Mouse (Mus musculus) stomach, postnatal 0 days (tissue): Measurements from ENCODE around the gene Atp13a3. TPM values are rescaled to one million over a fixed set of nuclear protein-coding genes. Genes with fewer than 3 reads are reported as not detected.

Experiments
- ATAC-seq: fragments of 200-750 bp; cut with Nextera tagmentation; 2 replicates; pipeline ENCODE4 v1.8.0; 2017; ENCODE audit not compliant: low FRiP score, low TSS enrichment
- DNase-seq: peaks from one replicate; pipeline ENCODE4 v3.0.0-alpha.2; 2016; ENCODE audit warnings: low spot score
- H3K27ac ChIP-seq: fragments of 300-500 bp; sonication (generic); replicated peaks from 2 replicates; pipeline ENCODE4 v1.5.1; 2014; ENCODE audit warnings: mild to moderate bottlenecking, control low read depth
- H3K27me3 ChIP-seq: fragments of 300-500 bp; sonication (generic); 2 replicates; pipeline ENCODE4 v1.6.1; 2014; ENCODE audit warnings: low read length; ENCODE audit not compliant: control insufficient read depth, insufficient read depth
- H3K36me3 ChIP-seq: fragments of 300-500 bp; sonication (generic); 2 replicates; pipeline ENCODE4 v1.6.1; 2014; ENCODE audit warnings: low read length, mixed read lengths; ENCODE audit not compliant: control insufficient read depth, insufficient read depth
- H3K4me1 ChIP-seq: fragments of 300-500 bp; sonication (generic); replicated peaks from 2 replicates; pipeline ENCODE4 v1.6.1; 2014; ENCODE audit warnings: antibody characterized with exemption; ENCODE audit not compliant: control insufficient read depth, insufficient read depth
- H3K4me2 ChIP-seq: fragments of 300-500 bp; sonication (generic); replicated peaks from 2 replicates; pipeline ENCODE4 v1.6.1; 2014; ENCODE audit warnings: low read depth, mild to moderate bottlenecking, control low read depth, moderate library complexity
- H3K4me3 ChIP-seq: fragments of 300-500 bp; sonication (generic); 2 replicates; pipeline ENCODE4 v1.5.1; 2014; ENCODE audit warnings: low read depth, low read length, control low read depth
- H3K9ac ChIP-seq: fragments of 300-500 bp; sonication (generic); 2 replicates; pipeline ENCODE4 v1.6.1; 2014; ENCODE audit warnings: mild to moderate bottlenecking, low read length, control low read depth, mixed read lengths
- H3K9me3 ChIP-seq: fragments of 300-500 bp; sonication (generic); 2 replicates; pipeline ENCODE4 v1.6.1; 2016; ENCODE audit warnings: low read length; ENCODE audit not compliant: control insufficient read depth
- CTCF ChIP-seq: IDR thresholded peaks from 2 replicates; pipeline ENCODE4 v1.5.1; 2016; ENCODE audit warnings: antibody characterized with exemption, low read depth, mild to moderate bottlenecking, moderate library complexity
- EP300 ChIP-seq: optimal IDR thresholded peaks from 2 replicates; pipeline ENCODE3; 2016; ENCODE audit warnings: antibody characterized with exemption
- WGBS: fragments of 180-500 bp; shearing (Covaris S2); extraction: QIAGEN DNeasy Blood & Tissue Kit; methylation state at CpG from one replicate; pipeline ENCODE4 v1.1.7; 2014; 5-methylcytosine and 5-hydroxymethylcytosine counted together
- polyA plus RNA-seq: library from polyadenylated mRNA; unstranded; fragments of >200 nt; fragmentation: Nextera tagmentation; extraction: Ambion mirVana; gene quantifications from 2 replicates; pipeline ENCODE4 v1.2.1, GENCODE M21; 2015

Atp13a3 gene
- polyA plus RNA-seq, 1 experiment from 2014 or later: 7.7 TPM

- Histone ChIP-seq H3K9me3 (no peaks in the 10 kb centered on the region), H3K4me1 (no peaks in the 10 kb centered on the region), H3K36me3 (no peaks in the 10 kb centered on the region), H3K9ac (no peak overlapping the region), H3K4me3 (no peak overlapping the region), H3K27me3 (no peaks in the 10 kb centered on the region), H3K4me2 (no peak overlapping the region), H3K27ac (no peak overlapping the region)
- TF ChIP-seq EP300 (no peak), CTCF (no peak)
- 57% methylated on average over 8 of the region's 8 CpGs for WGBS
- ATAC-seq (no peak), DNase-seq (no peak)
These were observed 37.6 kb upstream of the Atp13a3 start for GRCm38 (mm10) chr16:30443411-30443810.

GRCm38 (mm10) chr16:30442451-30442850 lies 36.7 kb upstream of the Atp13a3 start:
- H3K27ac ChIP-seq: no peak overlapping the region
- H3K36me3 ChIP-seq: no peaks in the 10 kb centered on the region
- no peak overlapping the region for H3K4me3 ChIP-seq
- H3K9me3 ChIP-seq: no peaks in the 10 kb centered on the region
- no peaks in the 10 kb centered on the region for H3K4me1 ChIP-seq
- no peaks in the 10 kb centered on the region for H3K27me3 ChIP-seq
- H3K4me2 ChIP-seq: no peak overlapping the region
- DNase-seq (no peak), ATAC-seq (no peak)
- no peak overlapping the region for H3K9ac ChIP-seq
- WGBS: 75% methylated on average over 2 of the region's 2 CpGs
- TF ChIP-seq CTCF (no peak), EP300 (no peak)

DNA sequence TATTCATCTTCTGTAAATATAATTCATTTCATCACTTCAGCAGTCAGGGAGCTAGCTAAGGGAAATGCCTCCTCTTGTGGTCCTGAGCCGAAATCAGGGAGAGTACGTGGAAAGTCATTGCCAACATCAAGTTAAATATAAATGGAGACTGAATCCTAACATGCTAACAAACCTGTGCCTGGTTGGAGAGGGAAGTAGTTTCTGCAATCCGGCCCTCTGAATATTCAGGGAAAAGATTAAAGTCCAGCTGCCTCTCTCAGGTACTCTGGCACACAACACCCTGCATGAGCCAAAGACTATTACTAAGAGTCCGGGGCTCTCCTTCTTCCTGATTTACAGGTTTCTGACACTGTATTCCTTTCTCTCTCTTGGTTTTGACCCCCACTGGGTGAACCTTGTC lies 35.6 kb upstream of the Atp13a3 start:
- H3K9ac ChIP-seq: no peak overlapping the region
- H3K4me1 ChIP-seq: no peaks in the 10 kb centered on the region
- no peaks in the 10 kb centered on the region for H3K27me3 ChIP-seq
- ATAC-seq: no peak
- no peak overlapping the region for H3K4me3 ChIP-seq
- H3K27ac ChIP-seq: no peak overlapping the region
- H3K9me3 ChIP-seq: no peaks in the 10 kb centered on the region
- TF ChIP-seq EP300 (no peak), CTCF (no peak)
- no peaks in the 10 kb centered on the region for H3K36me3 ChIP-seq
- 66% methylated on average over 4 of the region's 4 CpGs for WGBS
- H3K4me2 ChIP-seq: no peak overlapping the region
- no peak for DNase-seq

- 72% methylated on average over 5 of the region's 5 CpGs for WGBS
- TF ChIP-seq EP300 (no peak), CTCF (no peak)
- H3K27ac ChIP-seq: no peak overlapping the region
- ATAC-seq (no peak), DNase-seq (no peak)
- no peak overlapping the region for H3K4me3 ChIP-seq
- no peak overlapping the region for H3K9ac ChIP-seq
- no peak overlapping the region for H3K4me2 ChIP-seq
- H3K4me1 ChIP-seq: no peaks in the 10 kb centered on the region
- H3K9me3 ChIP-seq: no peaks in the 10 kb centered on the region
- no peaks in the 10 kb centered on the region for H3K36me3 ChIP-seq
- H3K27me3 ChIP-seq: no peaks in the 10 kb centered on the region
These were observed 34.1 kb upstream of the Atp13a3 start for GRCm38 (mm10) chr16:30439841-30440240.

GRCm38 (mm10) chr16:30439411-30439810 lies 33.6 kb upstream of the Atp13a3 start:
- no peak for ATAC-seq

DNA sequence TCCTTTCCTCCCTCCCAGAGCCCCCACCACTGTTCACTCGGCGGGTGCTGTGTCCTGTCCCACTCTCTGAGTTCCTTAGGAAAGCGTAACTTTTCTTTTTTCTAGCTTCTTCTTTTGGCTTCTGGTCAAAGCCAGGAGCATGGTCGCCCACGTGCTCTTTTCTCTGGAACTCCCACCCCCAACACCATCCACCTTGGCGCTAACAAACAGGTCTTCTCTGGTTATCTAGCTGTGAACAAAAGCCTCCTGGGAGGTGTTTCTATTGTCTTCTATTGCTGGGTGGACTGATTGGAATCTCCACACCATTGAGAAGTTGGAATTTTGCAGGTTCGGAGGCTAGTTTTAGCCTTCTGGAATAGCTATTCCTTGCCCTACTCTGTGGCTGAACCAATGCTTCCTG lies 30.5 kb upstream of the Atp13a3 start:
- no peak overlapping the region for H3K4me2 ChIP-seq
- H3K27me3 ChIP-seq: no peaks in the 10 kb centered on the region
- ATAC-seq: no peak
- H3K9ac ChIP-seq: no peak overlapping the region
- no peaks in the 10 kb centered on the region for H3K9me3 ChIP-seq
- no peaks in the 10 kb centered on the region for H3K4me1 ChIP-seq
- no peak overlapping the region for H3K27ac ChIP-seq
- H3K36me3 ChIP-seq: no peaks in the 10 kb centered on the region
- no peak for TF ChIP-seq CTCF
- TF ChIP-seq EP300: no peak
- no peak overlapping the region for H3K4me3 ChIP-seq
- WGBS: 90% methylated on average over 7 of the region's 7 CpGs
- DNase-seq: no peak

More at GRCm38 (mm10) chr16:30439411-30439810, 33.6 kb upstream of the Atp13a3 start:
- H3K4me2 ChIP-seq: no peak overlapping the region
- H3K4me1 ChIP-seq: no peaks in the 10 kb centered on the region
- no peak overlapping the region for H3K9ac ChIP-seq
- H3K9me3 ChIP-seq: no peaks in the 10 kb centered on the region
- DNase-seq: no peak
- no peak for TF ChIP-seq EP300
- no peak for TF ChIP-seq CTCF
- no peaks in the 10 kb centered on the region for H3K27me3 ChIP-seq
- H3K27ac ChIP-seq: no peak overlapping the region
- no peaks in the 10 kb centered on the region for H3K36me3 ChIP-seq
- H3K4me3 ChIP-seq: no peak overlapping the region
- 65% methylated on average over 6 of the region's 6 CpGs for WGBS
